Comparison of ENCODE assay signal across 9 mouse cellular contexts in the genomic region with DNA sequence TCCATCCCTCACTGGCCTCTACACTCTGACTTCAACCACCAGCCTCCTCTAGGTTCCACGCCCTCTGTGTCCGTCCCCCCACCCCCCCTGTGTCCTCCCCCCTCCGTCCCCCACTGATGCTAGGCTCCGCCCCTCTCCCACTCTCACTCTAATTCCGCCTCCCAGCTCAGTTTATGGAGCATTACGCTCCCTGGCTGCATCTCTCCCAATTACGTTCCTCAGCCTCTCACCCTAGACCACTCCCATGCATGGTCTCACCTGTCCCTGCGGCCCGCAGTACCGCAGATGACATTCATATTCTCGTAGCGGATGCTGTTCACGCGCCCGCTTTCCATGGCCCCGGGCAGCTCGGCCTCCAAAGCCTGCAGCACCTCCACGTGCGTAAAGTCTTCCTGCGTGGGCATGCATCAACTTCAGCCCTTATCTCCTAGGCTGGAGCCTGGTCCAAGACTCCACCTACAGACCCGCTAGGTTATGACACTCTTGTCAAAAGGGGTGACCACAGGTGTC. TPM values are rescaled to one million over a fixed set of nuclear protein-coding genes. Genes with fewer than 3 reads are reported as not detected.
DNase-seq lines count a peak whose midpoint lies in the region; ATAC-seq and TF ChIP-seq lines count a peak whose summit lies in the region.
"Had no signal": no experiment of that assay in that cellular context is flagged by ENCODE, and none has a peak within 500 bp of the region (broad histone marks: within the 10 kb centered on the region; RNA-seq: fewer than 3 reads in every experiment).

No protein-coding gene starts in this region.

- H3K9ac ChIP-seq in kidney, postnatal 0 days (ENCODE audit: low read depth, low read length), result peak overlapping the region; percentile 48; the same call in 1 of the 2 replicates
- no peak overlapping the region for H3K9ac ChIP-seq in embryonic facial prominence, embryonic 12.5 days
- no peak overlapping the region for H3K9ac ChIP-seq in limb, embryonic 11.5 days (ENCODE audit: low read length)
- no peak overlapping the region for H3K9ac ChIP-seq in stomach, embryonic 14.5 days (replicated peaks; ENCODE audit: low read depth, low read length)

- ATAC-seq in kidney, postnatal 0 days (replicated peaks; ENCODE audit: low FRiP score, low read depth), result 0 out of 2 replicates have a peak, but pooled peaks have one; percentile 1
- ATAC-seq in embryonic facial prominence, embryonic 12.5 days (ENCODE audit: insufficient number of reproducible peaks, insufficient read depth, low FRiP score, low TSS enrichment), result 0 out of 2 replicates have a peak, but pooled peaks have one; percentile 25
- ATAC-seq in limb, embryonic 11.5 days (ENCODE audit: insufficient number of reproducible peaks, low FRiP score, low TSS enrichment, low read depth), result no peak
- ATAC-seq in stomach, embryonic 14.5 days (ENCODE audit: insufficient number of reproducible peaks, insufficient read depth, low FRiP score, low read depth), result no peak

- no peak overlapping the region for H3K4me3 ChIP-seq in kidney, postnatal 0 days (replicated peaks; ENCODE audit: low read depth, low read length)
- no peak overlapping the region for H3K4me3 ChIP-seq in embryonic facial prominence, embryonic 12.5 days
- H3K4me3 ChIP-seq in limb, embryonic 11.5 days (ENCODE audit: low read depth, low read length), result no peak overlapping the region; the same call in 1 of the 2 replicates
- H3K4me3 ChIP-seq in stomach, embryonic 14.5 days (ENCODE audit: low read depth, low read length), result peak overlapping the region; percentile 43; the same call in 1 of the 2 replicates

- no peaks in the 10 kb centered on the region for H3K36me3 ChIP-seq in kidney, postnatal 0 days (ENCODE audit: insufficient read depth, low read length)
- H3K36me3 ChIP-seq in embryonic facial prominence, embryonic 12.5 days, result no peaks in the 10 kb centered on the region
- H3K36me3 ChIP-seq in limb, embryonic 11.5 days (ENCODE audit: control insufficient read depth, insufficient read depth, low read length), result no peaks in the 10 kb centered on the region
- H3K36me3 ChIP-seq in stomach, embryonic 14.5 days (ENCODE audit: control insufficient read depth, insufficient read depth, low read length), result no peaks in the 10 kb centered on the region

- H3K4me1 ChIP-seq in kidney, postnatal 0 days (replicated peaks; ENCODE audit: insufficient read depth, low read length), result peaks cover 10% of the 10 kb centered on the region; the same call in 1 of the 2 replicates
- H3K4me1 ChIP-seq in embryonic facial prominence, embryonic 12.5 days, result peaks cover 27% of the 10 kb centered on the region
- 0 out of 2 replicates have a peak, but pooled peaks cover 7% of the 10 kb centered on the region for H3K4me1 ChIP-seq in limb, embryonic 11.5 days (ENCODE audit: control insufficient read depth, insufficient read depth, low read length)
- H3K4me1 ChIP-seq in stomach, embryonic 14.5 days (ENCODE audit: control insufficient read depth, insufficient read depth, low read length), result peaks cover 13% of the 10 kb centered on the region; the same call in 1 of the 2 replicates

- H3K27ac ChIP-seq in kidney, postnatal 0 days, result no peak overlapping the region
- no peak overlapping the region for H3K27ac ChIP-seq in embryonic facial prominence, embryonic 12.5 days
- no peak overlapping the region for H3K27ac ChIP-seq in limb, embryonic 11.5 days (replicated peaks; ENCODE audit: low read depth, low read length)
- H3K27ac ChIP-seq in stomach, embryonic 14.5 days (ENCODE audit: low read length), result no peak overlapping the region
- H3K27ac ChIP-seq: macrophage had no signal

- H3K4me2 ChIP-seq in kidney, postnatal 0 days (ENCODE audit: low read length), result peak overlapping the region; percentile 82
- H3K4me2 ChIP-seq in embryonic facial prominence, embryonic 12.5 days (replicated peaks), result peak overlapping the region; percentile 77
- peak overlapping the region; percentile 71 for H3K4me2 ChIP-seq in limb, embryonic 11.5 days (ENCODE audit: low read depth, severe bottlenecking)
- H3K4me2 ChIP-seq in stomach, embryonic 14.5 days (replicated peaks; ENCODE audit: low read depth, low read length), result peak overlapping the region; percentile 86

- H3K9me3 ChIP-seq in kidney, postnatal 0 days (replicated peaks; ENCODE audit: low read length), result no peaks in the 10 kb centered on the region
- no peaks in the 10 kb centered on the region for H3K9me3 ChIP-seq in embryonic facial prominence, embryonic 12.5 days
- H3K9me3 ChIP-seq in limb, embryonic 11.5 days (ENCODE audit: control insufficient read depth, low read length), result no peaks in the 10 kb centered on the region
- no peaks in the 10 kb centered on the region for H3K9me3 ChIP-seq in stomach, embryonic 14.5 days (ENCODE audit: control insufficient read depth, low read depth, low read length)

- peaks cover 29% of the 10 kb centered on the region for H3K27me3 ChIP-seq in kidney, postnatal 0 days (ENCODE audit: insufficient read depth, low read length)
- H3K27me3 ChIP-seq in embryonic facial prominence, embryonic 12.5 days, result peaks cover 78% of the 10 kb centered on the region
- H3K27me3 ChIP-seq in limb, embryonic 11.5 days (ENCODE audit: control insufficient read depth, insufficient read depth, low read length), result peaks cover 59% of the 10 kb centered on the region
- H3K27me3 ChIP-seq in stomach, embryonic 14.5 days (ENCODE audit: control insufficient read depth, insufficient read depth, low read length), result peaks cover 7% of the 10 kb centered on the region

- WGBS in kidney, postnatal 0 days, result 5% methylated on average over 21 of the region's 21 CpGs
- 9% methylated on average over 21 of the region's 21 CpGs for WGBS in embryonic facial prominence, embryonic 12.5 days
- 11% methylated on average over 21 of the region's 21 CpGs for WGBS in limb, embryonic 11.5 days
- 9% methylated on average over 21 of the region's 21 CpGs for WGBS in stomach, embryonic 14.5 days

- TF ChIP-seq CTCF in kidney, postnatal 0 days (IDR thresholded peaks at IDR 0.05; ENCODE audit: low read depth), result no peak

- DNase-seq in kidney, postnatal 0 days (ENCODE audit: low spot score), result no peak
- DNase-seq in kidney, adult 8-10 months, result no peak
- DNase-seq in MN1 (ENCODE audit: low spot score), result peak; percentile 36
- DNase-seq in limb, embryonic 11.5 days (ENCODE audit: low spot score), result no peak
- no peak for DNase-seq in gastrocnemius, adult 18-20 months (ENCODE audit: low spot score)
- no peak for DNase-seq in c-Kit-positive CD71-positive TER-119-positive erythroid progenitor cells, embryonic 14.5 days (ENCODE audit: low spot score)

RNA-seq across cellular contexts. Expression of gene Syt3, which starts 23.1 kb away (rescaled TPM):
- polyA plus RNA-seq in kidney, postnatal 0 days (2015; fragmentation: Nextera tagmentation; extraction: Ambion mirVana), result 3.3 and 3.5 TPM in 2 replicates
- 2.9 and 3.3 TPM in 2 replicates for polyA plus RNA-seq in embryonic facial prominence, embryonic 12.5 days (2016; fragmentation: Nextera tagmentation; extraction: Ambion mirVana)
- 2.1 TPM in 2 replicates for polyA plus RNA-seq in limb, embryonic 11.5 days (2014; fragmentation: Nextera tagmentation; extraction: Ambion mirVana)
- 1.6 and 2.0 TPM in 2 replicates for polyA plus RNA-seq in stomach, embryonic 14.5 days (2014; fragmentation: Nextera tagmentation; extraction: Ambion mirVana)
- 1 to 10 TPM; 3.4 to 4.8 TPM for total RNA-seq in gastrocnemius, adult 18-20 months (2021)
- polyA plus RNA-seq: macrophage had no signal

RNA-seq across cellular contexts. Expression of gene 1700008O03Rik, which starts 24.8 kb away (rescaled TPM):
- 1.3 and 1.4 TPM in 2 replicates for polyA plus RNA-seq in kidney, postnatal 0 days (2015; fragmentation: Nextera tagmentation; extraction: Ambion mirVana)
- polyA plus RNA-seq in embryonic facial prominence, embryonic 12.5 days (2016; fragmentation: Nextera tagmentation; extraction: Ambion mirVana), result 0.86 and 1.1 TPM in 2 replicates
- polyA plus RNA-seq in limb, embryonic 11.5 days (2014; fragmentation: Nextera tagmentation; extraction: Ambion mirVana), result 0.37 and 0.53 TPM in 2 replicates
- polyA plus RNA-seq in stomach, embryonic 14.5 days (2014; fragmentation: Nextera tagmentation; extraction: Ambion mirVana), result 1.2 and 1.3 TPM in 2 replicates
- under 1 TPM in 1 of 2 experiments, not detected in 1; 0.25 TPM for total RNA-seq in gastrocnemius, adult 18-20 months (2021)

RNA-seq across cellular contexts. Expression of gene Shank1, which starts 50.8 kb away (rescaled TPM):
- 0.68 and 1.1 TPM in 2 replicates for polyA plus RNA-seq in kidney, postnatal 0 days (2015; fragmentation: Nextera tagmentation; extraction: Ambion mirVana)
- 2.4 and 3.8 TPM in 2 replicates for polyA plus RNA-seq in embryonic facial prominence, embryonic 12.5 days (2016; fragmentation: Nextera tagmentation; extraction: Ambion mirVana)
- polyA plus RNA-seq in limb, embryonic 11.5 days (2014; fragmentation: Nextera tagmentation; extraction: Ambion mirVana), result 0.78 and 0.85 TPM in 2 replicates
- polyA plus RNA-seq in stomach, embryonic 14.5 days (2014; fragmentation: Nextera tagmentation; extraction: Ambion mirVana), result 4.2 and 4.5 TPM in 2 replicates
- total RNA-seq in gastrocnemius, adult 18-20 months (2021), result under 1 TPM; 0.25 to 0.36 TPM
- polyA plus RNA-seq: macrophage had no signal

RNA-seq across cellular contexts. Expression of gene Clec11a, which starts 54.1 kb away (rescaled TPM):
- polyA plus RNA-seq in kidney, postnatal 0 days (2015; fragmentation: Nextera tagmentation; extraction: Ambion mirVana), result 5.1 and 6.0 TPM in 2 replicates
- 1.9 and 2.3 TPM in 2 replicates for polyA plus RNA-seq in embryonic facial prominence, embryonic 12.5 days (2016; fragmentation: Nextera tagmentation; extraction: Ambion mirVana)
- 1.9 and 2.2 TPM in 2 replicates for polyA plus RNA-seq in limb, embryonic 11.5 days (2014; fragmentation: Nextera tagmentation; extraction: Ambion mirVana)
- polyA plus RNA-seq in stomach, embryonic 14.5 days (2014; fragmentation: Nextera tagmentation; extraction: Ambion mirVana), result 4.2 and 4.9 TPM in 2 replicates
- total RNA-seq in gastrocnemius, adult 18-20 months (2021), result 1 to 10 TPM in 1 of 2 experiments, under 1 TPM in 1; 0.84 to 1.3 TPM

Comparison
In these comparisons a context has a peak if more than half of its experiments do, and no peak if none do; other contexts are left out.
1. ATAC-seq: peak in kidney, postnatal 0 days (single experiment) and embryonic facial prominence, embryonic 12.5 days (single experiment); none in limb, embryonic 11.5 days (single experiment) and stomach, embryonic 14.5 days (single experiment).
2. Peak in every context shown above with its lines, with median percentiles within 50 percentile points of each other: H3K4me2 ChIP-seq.